Mouse (Mus musculus) fibroblast of lung, adult 2 months (primary cell): ENCODE measurements around the gene Fbl.
"Not testable (repeated sequence)": the region's sequence is repeated elsewhere in the genome, so short reads cannot be mapped to it uniquely, and the experiment has no call there.

Experiments used
- DNase-seq: peaks from one replicate; pipeline ENCODE4 v3.0.0-alpha.2; 2011; ENCODE audit warnings: low read depth

The Fbl gene

DNA sequence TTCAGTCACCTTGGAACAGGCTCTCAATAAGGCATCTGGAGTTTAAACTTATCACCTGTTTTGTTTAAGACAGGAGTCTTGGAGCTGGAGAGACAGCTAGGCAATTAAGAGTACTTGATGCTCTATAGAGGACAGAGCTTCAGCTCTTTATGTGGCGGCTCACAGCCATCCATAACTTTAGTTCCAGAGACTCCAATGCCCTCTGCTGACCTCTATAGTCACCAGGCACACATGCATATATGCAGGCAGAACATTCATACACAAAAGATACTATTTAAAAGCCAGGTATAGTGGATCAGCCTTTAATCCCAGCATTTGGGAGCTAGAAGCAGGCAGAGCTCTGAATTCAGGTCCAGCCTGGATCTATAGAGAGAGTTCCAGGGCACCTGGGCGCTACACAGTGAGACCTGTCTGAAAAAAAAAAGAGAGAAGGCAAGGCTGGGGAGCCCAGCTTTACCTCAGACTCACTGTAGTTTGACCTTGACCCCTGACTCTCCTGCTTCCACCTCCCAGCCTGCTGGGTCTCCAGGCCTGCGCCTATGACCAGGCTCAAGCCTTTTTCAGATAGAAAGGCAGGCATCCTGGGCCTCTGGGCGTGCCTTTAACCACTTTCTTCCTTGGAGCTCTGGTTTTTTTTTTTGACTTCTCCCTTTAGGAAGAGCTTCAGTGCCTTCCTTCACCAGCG lies 26.0 kb downstream of the Fbl start:
- DNase-seq, result no peak

DNA sequence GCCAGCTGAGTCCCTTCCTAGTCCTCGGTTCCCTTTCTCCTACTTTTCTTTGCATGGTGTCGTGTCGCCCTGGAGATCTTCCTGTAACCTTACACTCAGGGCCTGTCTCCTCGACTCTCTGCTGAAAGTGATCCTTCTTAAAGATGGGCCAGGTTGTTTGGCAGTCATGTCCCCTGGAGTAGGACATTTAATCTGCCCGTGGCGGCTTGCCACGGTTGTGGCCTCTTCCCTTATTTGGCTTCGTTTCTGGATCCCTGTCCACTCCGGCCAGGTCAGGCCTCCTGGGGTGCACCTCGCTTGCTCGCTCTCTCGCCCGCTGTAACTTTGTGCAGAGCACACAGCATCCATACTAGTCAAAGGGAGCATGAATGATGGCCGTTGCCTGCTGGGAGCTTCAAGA lies 27.0 kb downstream of the Fbl start:
- no peak for DNase-seq

DNA sequence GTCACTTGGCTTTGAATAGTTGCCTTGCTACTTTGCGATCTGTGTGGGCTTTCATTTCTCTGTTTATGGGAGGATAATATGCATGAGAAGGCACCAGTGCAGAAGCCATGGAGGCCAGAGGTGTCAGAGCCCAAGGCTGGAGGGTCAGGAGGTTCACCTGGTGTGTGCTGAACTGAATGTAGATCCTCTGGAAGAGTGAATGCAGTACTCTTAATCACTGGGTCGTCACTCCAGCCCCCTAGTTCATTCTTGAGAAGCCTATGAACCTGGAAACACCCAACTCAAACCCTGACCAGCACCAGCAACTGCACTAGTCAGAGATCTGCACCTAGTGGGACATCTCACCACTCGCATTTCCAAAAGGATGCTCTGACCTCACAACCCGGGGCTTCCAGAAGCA lies 29.5 kb downstream of the Fbl start:
- no peak for DNase-seq

DNA sequence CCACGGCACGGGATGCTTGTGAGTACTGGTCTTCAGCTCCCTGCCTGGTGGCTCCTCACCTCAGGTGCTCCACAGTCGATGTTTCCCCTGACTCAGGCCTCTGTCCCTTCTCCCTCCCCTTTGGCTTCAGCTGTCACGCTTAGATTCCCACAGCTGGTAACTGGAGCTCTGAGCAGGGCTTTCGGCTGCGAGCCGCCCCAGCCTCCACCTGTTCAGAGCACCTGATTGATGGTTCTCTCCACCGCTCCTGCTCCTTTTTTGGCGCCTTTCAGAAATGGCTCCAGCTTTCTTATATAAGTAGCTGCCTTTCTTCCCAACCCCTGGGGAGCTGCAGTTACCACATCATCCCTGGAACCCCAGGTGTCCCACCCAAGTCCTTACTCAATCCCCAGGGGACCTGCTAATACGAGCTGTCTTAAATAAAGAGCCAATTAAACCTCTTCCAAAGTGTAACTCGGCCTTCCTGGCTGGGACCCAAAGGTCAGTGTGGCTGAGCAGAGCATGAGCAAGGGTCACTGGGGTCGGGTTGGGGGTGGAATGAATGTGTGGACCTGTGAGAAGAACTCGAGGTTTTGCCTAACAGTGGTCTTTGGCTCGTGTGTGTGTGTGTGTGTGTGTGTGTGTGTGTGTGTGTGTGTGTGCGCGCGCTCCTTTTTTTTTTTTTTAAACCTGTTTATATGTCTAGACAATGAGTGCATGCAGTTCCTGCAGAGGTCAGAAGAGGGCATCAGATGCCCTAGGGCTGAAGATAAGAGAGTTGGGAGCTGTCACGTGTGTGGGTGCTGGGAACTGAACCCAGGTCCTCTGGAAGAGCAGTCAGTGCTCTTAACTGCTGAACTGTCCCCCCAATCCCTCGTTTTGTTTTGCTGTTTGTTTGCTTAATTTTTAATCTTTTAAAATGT lies 33.9 kb downstream of the Fbl start:
- DNase-seq, result no peak

DNA sequence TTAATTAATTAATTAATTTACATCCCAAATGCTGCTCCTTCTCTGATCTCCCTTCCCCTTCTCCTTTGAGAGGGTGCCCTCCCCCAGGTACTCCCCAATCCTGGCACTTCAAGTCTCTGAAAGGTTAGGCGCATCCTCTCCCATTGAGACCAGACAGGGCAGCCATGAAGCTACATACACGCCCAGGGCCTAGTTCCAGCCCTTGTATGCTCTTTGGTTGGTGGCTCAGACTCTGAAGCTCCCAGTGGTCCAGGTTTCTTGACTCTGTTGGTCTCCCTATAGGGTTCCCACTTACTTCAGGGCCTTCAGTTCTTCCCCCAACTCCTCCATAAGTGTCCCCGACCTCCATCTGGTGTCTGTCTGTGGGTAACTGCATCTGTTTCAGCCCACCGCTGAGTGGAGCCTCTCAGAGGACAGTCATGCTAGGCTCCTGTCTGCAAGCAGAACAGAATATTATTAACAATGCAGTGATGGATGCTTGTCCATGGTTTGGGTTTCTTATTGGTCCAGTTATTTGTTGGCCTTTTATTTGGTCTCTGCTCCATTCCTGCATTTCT lies 36.6 kb downstream of the Fbl start:
- no peak for DNase-seq

DNA sequence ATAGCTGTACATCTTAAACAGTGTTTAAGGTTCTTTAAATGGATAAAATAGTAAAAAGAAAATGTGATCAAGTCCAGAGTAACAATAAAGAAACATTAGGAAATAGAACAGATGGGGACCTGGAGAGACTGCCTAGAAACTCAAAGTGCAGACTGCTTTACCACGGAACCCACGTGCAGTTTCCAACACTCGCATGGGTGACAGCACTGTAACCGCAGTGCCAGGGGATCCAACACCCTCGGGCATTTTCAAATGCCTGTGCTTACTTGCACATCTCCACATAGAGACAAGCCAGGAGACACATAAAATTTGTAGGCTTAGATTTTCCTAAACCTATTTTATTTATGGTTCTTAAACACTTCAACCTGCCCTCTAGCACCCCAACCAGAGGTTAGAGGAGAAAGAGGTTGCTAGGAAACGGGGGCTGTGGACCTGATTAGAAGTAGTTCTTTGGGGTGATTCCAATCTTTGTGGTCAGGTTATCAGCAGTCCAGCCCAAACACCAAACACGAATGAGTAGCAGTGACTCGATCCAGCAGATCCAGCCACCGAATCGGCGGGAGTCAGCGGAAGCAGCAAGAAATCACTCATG lies 39.0 kb downstream of the Fbl start:
- DNase-seq, result no peak

DNA sequence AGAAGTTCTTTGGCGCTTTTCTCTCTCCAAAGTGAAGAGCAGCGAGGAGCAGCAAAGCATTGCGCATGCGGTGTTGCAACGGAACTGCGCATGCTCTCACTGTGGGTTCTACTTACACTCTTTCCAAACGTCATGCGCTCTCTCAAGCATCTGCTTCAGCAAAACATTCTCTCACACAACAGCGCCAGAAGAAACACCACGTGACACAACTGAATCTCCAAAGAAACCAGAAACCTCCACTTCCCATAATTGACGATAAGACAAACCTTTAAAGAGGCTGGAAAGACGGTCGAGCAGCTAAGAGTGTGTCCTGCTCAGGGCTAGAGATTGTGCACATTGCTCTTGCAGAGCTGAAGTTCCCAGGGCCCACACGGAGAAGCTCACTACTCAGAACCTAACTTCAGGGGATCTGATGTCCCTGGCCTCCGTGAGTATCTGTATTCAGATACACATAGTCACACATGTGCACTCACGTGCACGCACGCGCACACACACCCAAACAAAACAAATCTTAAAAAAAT lies 39.5 kb downstream of the Fbl start:
- peak; percentile 84 for DNase-seq

DNA sequence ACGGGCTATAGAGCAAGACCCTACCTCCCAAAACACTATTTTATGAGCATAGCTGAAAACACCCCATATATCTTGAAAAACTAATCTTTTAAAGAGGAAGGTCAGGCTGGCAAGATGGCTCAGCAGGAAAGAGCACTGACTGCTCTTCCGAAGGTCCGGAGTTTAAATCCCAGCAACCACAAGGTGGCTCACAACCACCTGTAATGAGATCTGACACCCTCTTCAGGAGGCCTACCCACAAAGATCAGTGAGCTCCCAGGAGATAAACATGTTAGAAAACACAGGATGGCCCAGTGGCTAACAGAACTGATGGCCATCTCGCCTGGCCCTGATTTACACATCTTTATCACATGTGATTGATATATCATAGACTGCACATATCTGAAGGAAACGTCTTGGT lies 41.2 kb downstream of the Fbl start:
- no peak for DNase-seq

DNA sequence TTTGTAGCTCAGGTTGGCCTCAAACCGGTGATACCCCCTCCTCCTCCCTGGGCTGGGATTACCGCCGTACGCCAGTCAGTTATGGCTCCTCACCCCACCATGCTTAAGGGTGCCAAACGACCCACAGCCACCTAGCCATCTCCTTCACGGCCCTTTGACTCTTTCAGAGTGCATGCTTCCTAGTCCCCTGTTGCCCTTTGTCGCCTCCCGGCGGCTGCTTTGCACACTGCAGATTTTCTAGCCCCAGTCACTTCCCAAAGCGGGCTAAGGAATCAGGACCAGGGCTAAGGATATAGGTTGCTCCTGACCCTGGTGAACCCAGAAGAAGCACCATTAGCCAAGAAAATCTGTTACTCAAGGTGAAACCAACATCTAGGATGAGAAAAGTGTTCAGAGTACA lies 44.6 kb downstream of the Fbl start:
- no peak for DNase-seq

DNA sequence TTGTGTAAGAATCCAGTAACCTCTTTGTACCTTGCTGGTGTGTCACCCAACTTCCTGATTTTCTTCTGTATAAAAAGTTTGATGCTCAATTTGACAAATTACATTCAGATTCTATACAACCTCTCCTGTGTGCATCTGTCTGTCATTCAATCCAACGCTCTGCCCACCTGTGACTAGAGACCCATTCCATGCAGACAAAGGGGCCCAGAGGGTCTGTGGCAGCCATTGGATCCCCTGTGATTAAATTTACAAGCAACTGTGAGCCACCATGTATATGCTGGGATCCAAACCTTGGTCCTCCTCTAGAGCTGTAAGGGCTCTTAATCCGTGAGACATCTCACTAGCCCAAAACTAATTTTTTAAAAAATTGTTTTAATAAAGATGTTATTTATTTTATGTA lies 46.4 kb downstream of the Fbl start:
- DNase-seq, result not testable (repeated sequence)

DNA sequence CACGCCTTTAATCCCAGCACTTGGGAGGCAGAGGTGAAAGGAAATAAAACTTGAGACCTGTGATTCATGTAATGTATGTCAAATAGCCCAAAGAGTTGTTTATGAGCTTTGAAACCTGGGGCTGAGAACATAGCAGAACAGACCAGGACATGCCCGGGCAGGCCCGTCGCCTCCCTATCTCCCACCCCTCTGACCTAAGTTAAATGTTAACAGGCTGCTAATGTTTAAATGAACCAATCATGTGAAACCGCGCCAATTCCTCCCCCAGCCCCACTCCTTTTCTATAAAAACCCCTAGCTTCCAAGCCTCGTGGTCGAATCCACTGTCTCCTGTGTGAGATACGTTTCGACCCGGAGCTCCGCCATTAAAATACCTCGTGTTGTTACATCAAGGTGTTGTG lies 48.3 kb downstream of the Fbl start:
- DNase-seq, result not testable (repeated sequence)

DNA sequence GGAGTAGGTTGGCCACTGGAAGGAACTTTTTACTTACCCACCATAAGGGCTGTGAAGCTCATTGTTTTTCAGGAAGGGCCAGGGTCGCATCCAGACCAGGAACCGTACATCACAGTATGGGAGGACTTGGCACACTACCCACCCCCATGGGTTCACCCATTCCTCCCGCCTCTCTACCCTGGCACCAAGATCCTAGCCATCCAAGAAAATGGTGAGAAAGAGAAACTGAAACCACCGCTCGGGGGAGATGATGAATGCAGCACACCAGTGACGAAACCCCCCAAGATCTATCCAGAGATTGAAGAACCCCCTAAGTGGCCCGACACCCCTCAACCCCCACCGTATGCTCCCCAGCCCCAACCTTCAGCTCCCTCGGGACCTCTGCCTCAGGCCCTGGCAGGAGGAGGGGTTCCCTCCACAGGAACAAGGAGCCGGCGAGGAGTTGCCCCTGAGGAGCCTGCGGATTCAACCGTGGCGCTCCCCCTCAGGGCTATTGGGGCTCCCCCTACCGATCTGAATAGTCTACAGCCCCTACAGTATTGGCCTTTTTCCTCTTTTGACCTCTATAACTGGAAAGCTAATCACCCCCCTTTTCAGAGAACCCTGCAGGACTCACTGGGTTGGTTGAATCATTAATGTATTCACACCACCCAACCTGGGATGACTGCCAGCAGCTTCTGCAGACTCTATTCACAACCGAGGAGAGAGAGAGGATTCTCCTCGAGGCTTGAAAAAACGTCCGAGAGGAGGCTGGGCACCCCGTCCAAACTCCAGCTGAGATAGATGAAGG lies 49.6 kb downstream of the Fbl start:
- not testable (repeated sequence) for DNase-seq

DNA sequence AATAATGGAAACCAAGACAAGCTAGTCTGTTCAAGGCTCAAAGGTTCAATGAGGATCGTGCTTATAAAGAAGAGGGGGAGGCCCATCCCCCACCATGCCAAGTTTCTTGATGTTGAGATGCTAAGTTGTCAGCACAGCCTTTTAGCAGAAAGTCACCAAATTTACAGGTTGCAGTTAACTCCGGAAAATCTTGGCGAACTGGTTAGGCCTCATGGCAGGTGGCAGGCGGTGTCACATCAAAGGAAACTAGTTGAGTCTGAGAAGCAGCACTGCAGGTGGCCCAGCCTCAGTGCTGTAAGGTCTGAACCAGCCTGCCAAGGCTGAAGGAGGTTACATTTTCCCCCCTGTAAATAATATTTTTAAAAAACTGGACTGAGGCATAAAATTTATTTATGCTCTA lies 57.3 kb downstream of the Fbl start:
- not testable (repeated sequence) for DNase-seq

DNA sequence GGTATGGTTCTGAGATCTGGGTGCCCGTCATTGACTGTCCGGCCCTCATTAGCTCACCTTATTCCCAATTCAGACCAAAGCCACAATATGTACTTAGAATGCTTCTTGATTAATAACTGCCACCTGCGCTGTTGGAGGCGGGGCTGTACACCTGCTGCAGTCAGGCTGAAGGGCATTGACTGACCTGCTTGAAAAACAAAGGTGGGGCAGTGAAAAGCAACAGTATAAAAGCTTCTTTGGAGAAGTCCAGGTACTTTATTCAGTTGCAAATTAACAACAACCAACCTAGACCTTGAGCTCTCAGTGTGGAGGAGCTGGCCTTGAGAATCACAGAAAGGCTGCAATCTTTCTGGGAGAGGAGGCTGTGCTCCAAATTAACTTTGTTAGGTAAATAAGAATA lies 57.9 kb downstream of the Fbl start:
- not testable (repeated sequence) for DNase-seq
